ENCODE assay signal across 23 mouse cellular contexts in genomic region chr3:66157947-66158346, GRCm38 (mm10).
DNase-seq lines count a peak whose midpoint lies in the region; ATAC-seq and TF ChIP-seq lines count a peak whose summit lies in the region.
"Had no signal": no experiment of that assay in that cellular context is flagged by ENCODE, and none has a peak within 500 bp of the region (broad histone marks: within the 10 kb centered on the region; RNA-seq: fewer than 3 reads in every experiment).

No protein-coding gene starts in this region.

- H3K9ac ChIP-seq in lung, embryonic 14.5 days, result no peak overlapping the region
- H3K9ac ChIP-seq in forebrain, embryonic 13.5 days, result no peak overlapping the region
- H3K9ac ChIP-seq: embryonic facial prominence, embryonic 12.5 days; embryonic facial prominence, embryonic 15.5 days; forebrain, embryonic 12.5 days; hindbrain, embryonic 12.5 days; hindbrain, embryonic 15.5 days had no signal

- TF ChIP-seq CTCF in lung, embryonic 14.5 days (IDR thresholded peaks at IDR 0.05; ENCODE audit: low read depth), result no peak
- no peak for TF ChIP-seq CTCF in embryonic fibroblast, embryonic 13.5 days (IDR thresholded peaks at IDR 0.05; ENCODE audit: borderline replicate concordance, insufficient read depth, low read length)

- H3K4me2 ChIP-seq in lung, embryonic 14.5 days, result no peak overlapping the region
- no peak overlapping the region for H3K4me2 ChIP-seq in forebrain, embryonic 13.5 days
- H3K4me2 ChIP-seq: embryonic facial prominence, embryonic 12.5 days; embryonic facial prominence, embryonic 15.5 days; forebrain, embryonic 12.5 days; heart, embryonic 11.5 days; hindbrain, embryonic 12.5 days; hindbrain, embryonic 15.5 days had no signal

- no peaks in the 10 kb centered on the region for H3K27me3 ChIP-seq in lung, embryonic 14.5 days (ENCODE audit: insufficient read depth, low read length)
- H3K27me3 ChIP-seq in forebrain, embryonic 13.5 days, result no peaks in the 10 kb centered on the region
- H3K27me3 ChIP-seq: embryonic facial prominence, embryonic 12.5 days; embryonic facial prominence, embryonic 15.5 days; forebrain, embryonic 12.5 days; hindbrain, embryonic 12.5 days; hindbrain, embryonic 15.5 days had no signal

- ATAC-seq in lung, embryonic 14.5 days (ENCODE audit: insufficient read depth), result peak; percentile 68
- no peak for ATAC-seq in forebrain, embryonic 13.5 days
- ATAC-seq: CD4-positive, CD25-positive, alpha-beta regulatory T cell, adult 4 months; forebrain, embryonic 16.5 days had no signal

- WGBS in lung, embryonic 14.5 days, result 33% methylated on average over 8 of the region's 8 CpGs
- WGBS in forebrain, embryonic 13.5 days, result 65% methylated on average over 8 of the region's 8 CpGs

- H3K4me3 ChIP-seq in lung, embryonic 14.5 days (ENCODE audit: low read depth, low read length), result no peak overlapping the region
- no peak overlapping the region for H3K4me3 ChIP-seq in embryonic fibroblast, embryonic 13.5 days (ENCODE audit: insufficient read depth, low read length)
- no peak overlapping the region for H3K4me3 ChIP-seq in forebrain, embryonic 13.5 days
- H3K4me3 ChIP-seq: embryonic facial prominence, embryonic 12.5 days; embryonic facial prominence, embryonic 15.5 days; erythroblast, embryonic 14.5 days; forebrain, embryonic 12.5 days; hindbrain, embryonic 12.5 days; hindbrain, embryonic 15.5 days had no signal

- no peak overlapping the region for H3K27ac ChIP-seq in lung, embryonic 14.5 days (ENCODE audit: low read depth)
- H3K27ac ChIP-seq in embryonic fibroblast, embryonic 13.5 days (ENCODE audit: insufficient read depth, low read length), result 0 out of 2 replicates have a peak overlapping the region, but pooled peaks have one; percentile 19
- no peak overlapping the region for H3K27ac ChIP-seq in forebrain, embryonic 13.5 days
- H3K27ac ChIP-seq: embryonic facial prominence, embryonic 12.5 days; embryonic facial prominence, embryonic 15.5 days; forebrain, embryonic 12.5 days; hindbrain, embryonic 12.5 days; hindbrain, embryonic 15.5 days had no signal

- no peak for TF ChIP-seq POLR2A in embryonic fibroblast, embryonic 13.5 days (IDR thresholded peaks at IDR 0.05; ENCODE audit: low read depth, low read length)

- peak; percentile 81 for DNase-seq in lung, embryonic 14.5 days
- no peak for DNase-seq in lung, postnatal 25 days (ENCODE audit: low spot score)
- peak; percentile 16 for DNase-seq in lung, postnatal 10 days
- DNase-seq in lung, postnatal 36 days, result no peak
- peak; percentile 10 for DNase-seq in Muller cell, postnatal 12 days (ENCODE audit: inconsistent ontology term)
- DNase-seq: adrenal gland, adult 2 months; adrenal gland, postnatal 14 days; cerebellum, adult 11-12 months; cerebellum, adult 9-10 months; cerebellum, postnatal 25 days; gastrocnemius, postnatal 10 days; heart, adult 11 months had no signal

- H3K9me3 ChIP-seq in lung, embryonic 14.5 days (ENCODE audit: low read depth, low read length), result no peaks in the 10 kb centered on the region
- no peaks in the 10 kb centered on the region for H3K9me3 ChIP-seq in forebrain, embryonic 13.5 days (replicated peaks)
- H3K9me3 ChIP-seq: embryonic facial prominence, embryonic 12.5 days; embryonic facial prominence, embryonic 15.5 days; forebrain, embryonic 12.5 days; hindbrain, embryonic 12.5 days; hindbrain, embryonic 15.5 days had no signal

- H3K36me3 ChIP-seq in lung, embryonic 14.5 days (ENCODE audit: insufficient read depth), result no peaks in the 10 kb centered on the region
- no peaks in the 10 kb centered on the region for H3K36me3 ChIP-seq in forebrain, embryonic 13.5 days (ENCODE audit: poor library complexity, severe bottlenecking)
- H3K36me3 ChIP-seq: embryonic facial prominence, embryonic 12.5 days; embryonic facial prominence, embryonic 15.5 days; forebrain, embryonic 12.5 days; hindbrain, embryonic 12.5 days; hindbrain, embryonic 15.5 days had no signal

- H3K4me1 ChIP-seq in lung, embryonic 14.5 days (ENCODE audit: insufficient read depth), result 0 out of 2 replicates have a peak, but pooled peaks cover 7% of the 10 kb centered on the region
- H3K4me1 ChIP-seq in embryonic fibroblast, embryonic 13.5 days (ENCODE audit: control insufficient read depth, insufficient read depth, low read length), result peaks cover 3% of the 10 kb centered on the region
- no peaks in the 10 kb centered on the region for H3K4me1 ChIP-seq in forebrain, embryonic 13.5 days
- H3K4me1 ChIP-seq: forebrain, embryonic 12.5 days; hindbrain, embryonic 12.5 days; hindbrain, embryonic 15.5 days had no signal

Comparison
In these comparisons a context has a peak if more than half of its experiments do, and no peak if none do; other contexts are left out.
1. DNase-seq: peak in lung, embryonic 14.5 days (single experiment), lung, postnatal 10 days (single experiment) and Muller cell, postnatal 12 days (single experiment); none in lung, postnatal 25 days (single experiment) and lung, postnatal 36 days (single experiment).